7 mouse cellular contexts compared by ENCODE assay signal in genomic region chrX:152143941-152144741, GRCm38 (mm10). TPM values are rescaled to one million over a fixed set of nuclear protein-coding genes. Genes with fewer than 3 reads are reported as not detected.
DNase-seq lines count a peak whose midpoint lies in the region; ATAC-seq and TF ChIP-seq lines count a peak whose summit lies in the region.

Iqsec2 (plus strand) TSS chrX:152144268.

- TF ChIP-seq CTCF in C2C12 (IDR thresholded peaks at IDR 0.05; ENCODE audit: control insufficient read depth, insufficient read depth, insufficient read length) = no peak

- no peaks in the 10 kb centered on the region for H3K79me3 ChIP-seq in C2C12 (ENCODE audit: low read depth)

- H3K9ac ChIP-seq in ES-E14 (ENCODE audit: insufficient read depth, low read depth, low read length, poor library complexity, severe bottlenecking) = peak within 1 kb of the TSS; percentile 63
- H3K9ac ChIP-seq in kidney, embryonic 16.5 days (replicated peaks; ENCODE audit: low read length) = peak within 1 kb of the TSS; percentile 74
- H3K9ac ChIP-seq in liver, embryonic 15.5 days = no peak within 1 kb of the TSS
- peak within 1 kb of the TSS; percentile 63 for H3K9ac ChIP-seq in neural tube, embryonic 14.5 days (replicated peaks; ENCODE audit: low read depth, low read length)

- no peak for DNase-seq in ES-E14 (ENCODE audit: low read depth, low spot score)
- peak; percentile 19 for DNase-seq in embryo, embryonic 10.5 days (ENCODE audit: low spot score)
- no peak for DNase-seq in heart, adult 8-10 months (ENCODE audit: low spot score)

- in situ Hi-C loops in ES-E14 (cut with MboI; ENCODE audit: low sequenced_read_pairs in 2 of 2, unreplicated experiment in 2 of 2) = no loop called here

- H3K9me3 ChIP-seq in ES-E14 (ENCODE audit: control insufficient read depth, insufficient read depth, low read depth, low read length) = no peaks in the 10 kb centered on the region
- H3K9me3 ChIP-seq in kidney, embryonic 16.5 days (ENCODE audit: low read length) = no peaks in the 10 kb centered on the region
- H3K9me3 ChIP-seq in liver, embryonic 15.5 days (replicated peaks) = no peaks in the 10 kb centered on the region
- H3K9me3 ChIP-seq in neural tube, embryonic 14.5 days (ENCODE audit: control insufficient read depth, low read length) = no peaks in the 10 kb centered on the region

- no peaks in the 10 kb centered on the region for H3K4me1 ChIP-seq in ES-E14 (ENCODE audit: control insufficient read depth in 2 of 2, insufficient read depth in 2 of 2, low read length in 2 of 2, poor library complexity in 1 of 2)
- H3K4me1 ChIP-seq in kidney, embryonic 16.5 days (ENCODE audit: insufficient read depth, low read length) = peaks cover 5% of the 10 kb centered on the region; the same call in 1 of the 2 replicates
- H3K4me1 ChIP-seq in liver, embryonic 15.5 days (replicated peaks) = no peaks in the 10 kb centered on the region
- no peaks in the 10 kb centered on the region for H3K4me1 ChIP-seq in neural tube, embryonic 14.5 days (ENCODE audit: control insufficient read depth, insufficient read depth, low read length)

- peak within 1 kb of the TSS; percentile 30 for H3K4me3 ChIP-seq in C2C12 (ENCODE audit: insufficient read depth, poor library complexity, severe bottlenecking)
- H3K4me3 ChIP-seq in ES-E14 (ENCODE audit: insufficient read depth in 1 of 2, low read depth in 1 of 2, low read length in 2 of 2, poor library complexity in 1 of 2, severe bottlenecking in 1 of 2) = peak within 1 kb of the TSS; percentile 76
- peak within 1 kb of the TSS; percentile 65 for H3K4me3 ChIP-seq in kidney, embryonic 16.5 days (ENCODE audit: low read length)
- peak within 1 kb of the TSS; percentile 51 for H3K4me3 ChIP-seq in liver, embryonic 15.5 days (replicated peaks)
- peak within 1 kb of the TSS; percentile 54 for H3K4me3 ChIP-seq in neural tube, embryonic 14.5 days (ENCODE audit: low read depth, low read length)

- H3K36me3 ChIP-seq in C2C12 (ENCODE audit: control insufficient read depth, insufficient read depth) = no peaks in the 10 kb centered on the region
- no peaks in the 10 kb centered on the region for H3K36me3 ChIP-seq in ES-E14 (ENCODE audit: control insufficient read depth, insufficient read depth, low read length, poor library complexity, severe bottlenecking)
- no peaks in the 10 kb centered on the region for H3K36me3 ChIP-seq in kidney, embryonic 16.5 days (ENCODE audit: insufficient read depth, low read length)
- no peaks in the 10 kb centered on the region for H3K36me3 ChIP-seq in liver, embryonic 15.5 days (replicated peaks)
- H3K36me3 ChIP-seq in neural tube, embryonic 14.5 days (ENCODE audit: control insufficient read depth, insufficient read depth, low read length) = no peaks in the 10 kb centered on the region

- H3K27me3 ChIP-seq in C2C12 (ENCODE audit: control insufficient read depth, insufficient read depth, insufficient read length) = no peaks in the 10 kb centered on the region
- H3K27me3 ChIP-seq in kidney, embryonic 16.5 days (ENCODE audit: insufficient read depth, low read length) = peaks cover 59% of the 10 kb centered on the region
- H3K27me3 ChIP-seq in liver, embryonic 15.5 days = peaks cover 66% of the 10 kb centered on the region
- peaks cover 20% of the 10 kb centered on the region for H3K27me3 ChIP-seq in neural tube, embryonic 14.5 days (ENCODE audit: control insufficient read depth, insufficient read depth, low read length)

- no peak within 1 kb of the TSS for H3K27ac ChIP-seq in ES-E14 (ENCODE audit: insufficient read depth, low read depth, low read length, poor library complexity, severe bottlenecking)
- no peak within 1 kb of the TSS for H3K27ac ChIP-seq in kidney, embryonic 16.5 days (ENCODE audit: low read length)
- H3K27ac ChIP-seq in liver, embryonic 15.5 days (replicated peaks) = no peak within 1 kb of the TSS
- H3K27ac ChIP-seq in neural tube, embryonic 14.5 days (ENCODE audit: low read depth, low read length) = no peak within 1 kb of the TSS

- peak within 1 kb of the TSS; percentile 63 for H3ac ChIP-seq in C2C12 (ENCODE audit: control insufficient read depth, insufficient read length, low read depth)

- H3K4me2 ChIP-seq in kidney, embryonic 16.5 days (replicated peaks; ENCODE audit: low read depth, low read length) = peak within 1 kb of the TSS; percentile 82
- peak within 1 kb of the TSS; percentile 62 for H3K4me2 ChIP-seq in liver, embryonic 15.5 days
- H3K4me2 ChIP-seq in neural tube, embryonic 14.5 days (ENCODE audit: low read depth, low read length) = peak within 1 kb of the TSS; percentile 55

- peak; percentile 75 for ATAC-seq in kidney, embryonic 16.5 days (ENCODE audit: low FRiP score, low TSS enrichment)
- ATAC-seq in liver, embryonic 15.5 days (ENCODE audit: insufficient read depth) = peak; percentile 31; the same call in 1 of the 2 replicates
- ATAC-seq in neural tube, embryonic 14.5 days (ENCODE audit: low read depth) = peak; percentile 70

- 19% methylated on average over 19 of the region's 78 CpGs for WGBS in kidney, embryonic 16.5 days
- 12% methylated on average over 34 of the region's 78 CpGs for WGBS in liver, embryonic 15.5 days (ENCODE audit: insufficient replicate concordance)
- WGBS in neural tube, embryonic 14.5 days = 11% methylated on average over 20 of the region's 78 CpGs

- no peaks in the 10 kb centered on the region for H3K79me2 ChIP-seq in C2C12 (ENCODE audit: control insufficient read depth, insufficient read depth)

TF ChIP-seq in C2C12, 6 proteins besides CTCF, POLR2A, EP300 and RAD21:
- TF ChIP-seq FOSL1 (IDR thresholded peaks at IDR 0.05; ENCODE audit: insufficient read depth, low read length, poor library complexity, severe bottlenecking) (no peak), MYOG (IDR thresholded peaks at IDR 0.05; ENCODE audit: control insufficient read depth, extremely low read depth, insufficient read length) (no peak), MAX (IDR thresholded peaks at IDR 0.05) (no peak)
TF ChIP-seq in C2C12: peak in this region for 0.

TF ChIP-seq in ES-E14, 5 proteins besides CTCF, POLR2A, EP300 and RAD21:
- no peak for TF ChIP-seq HCFC1 (IDR thresholded peaks at IDR 0.05; ENCODE audit: borderline replicate concordance, insufficient read depth, low read length)
- TF ChIP-seq ZNF384 (IDR thresholded peaks at IDR 0.05; ENCODE audit: low read depth, low read length) = no peak
- no peak for TF ChIP-seq CHD2 (IDR thresholded peaks at IDR 0.05; ENCODE audit: low read depth, low read length)
- no peak for TF ChIP-seq ZC3H11A (IDR thresholded peaks at IDR 0.05; ENCODE audit: borderline replicate concordance, low read depth, low read length)
- TF ChIP-seq MAFK (IDR thresholded peaks at IDR 0.05; ENCODE audit: insufficient read depth, low read depth, low read length) = no peak

RNA-seq across cellular contexts. Expression of gene Iqsec2, which starts in this region (rescaled TPM):
- 6.9 TPM for polyA plus RNA-seq in C2C12 (2012; fragmentation: generic; extraction: Trizol)
- total RNA-seq in ES-E14 (2012; rRNA removed) = 1.2 and 1.3 TPM in 2 replicates
- 10 to 100 TPM; 64.3 to 87.0 (median 82.0) TPM for total RNA-seq in heart, adult 8-10 months (2022)
- polyA plus RNA-seq in kidney, embryonic 16.5 days (2015; fragmentation: Nextera tagmentation; extraction: Ambion mirVana) = 5.3 and 6.7 TPM in 2 replicates
- polyA plus RNA-seq in liver, embryonic 15.5 days (2015; fragmentation: Nextera tagmentation; extraction: Ambion mirVana) = 1.2 and 1.3 TPM in 2 replicates
- 10.5 and 10.7 TPM in 2 replicates for polyA plus RNA-seq in neural tube, embryonic 14.5 days (2014; fragmentation: Nextera tagmentation; extraction: Ambion mirVana)

Comparison
In these comparisons a context has a peak if more than half of its experiments do, and no peak if none do; other contexts are left out.
1. RNA of gene Iqsec2 (total RNA-seq): 64.3 to 87.0 TPM in heart, adult 8-10 months; 1.2 to 1.3 TPM in ES-E14; every median in the first group is over 10 times any median in the second.
2. Peak in every context shown above with its lines, with median percentiles within 50 percentile points of each other: H3K4me3 ChIP-seq, ATAC-seq and H3K4me2 ChIP-seq.